Mouse (Mus musculus): ENCODE measurements around the gene Cnot11.

DNA sequence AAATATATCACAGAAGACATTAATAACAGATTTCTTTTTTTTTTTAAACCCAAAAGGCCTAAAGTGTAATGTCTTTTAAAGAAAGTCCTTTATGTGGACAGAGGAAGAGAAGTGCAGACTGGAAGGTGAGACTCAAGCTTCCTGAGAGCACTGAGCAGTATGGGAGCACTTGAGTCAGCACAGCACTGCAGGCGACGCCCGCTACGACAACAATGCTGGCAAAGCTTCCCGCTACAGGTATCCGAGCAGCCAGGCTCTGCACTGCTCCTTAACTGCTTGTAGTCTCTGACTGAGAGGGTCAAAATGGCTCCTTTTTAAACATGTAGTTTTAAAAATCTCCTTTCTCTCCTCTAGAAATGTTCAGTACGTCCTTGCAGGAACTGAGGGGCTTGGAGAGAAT, 28.4 kb downstream of the Cnot11 start:
- TF ChIP-seq CTCF (IDR thresholded peaks at IDR 0.05; ENCODE audit: low read depth) (no peak), EP300 (IDR thresholded peaks at IDR 0.05; ENCODE audit: low read depth) (no peak)

Data from heart, postnatal 0 days (tissue).